Mouse (Mus musculus): ENCODE data around the gene Brca1.
"Not testable (repeated sequence)": the region's sequence is repeated elsewhere in the genome, so short reads cannot be mapped to it uniquely, and the experiment has no call there.

Gene Brca1

GRCm38 (mm10) chr11:101449596-101449995 is 102.2 kb downstream of the Brca1 start:
- not testable (repeated sequence) for DNase-seq (ENCODE audit: low spot score in 2 of 2)

- DNase-seq (ENCODE audit: low spot score in 2 of 2): no peak
Observed at GRCm38 (mm10) chr11:101448899-101449298, 102.9 kb downstream of the Brca1 start.

- no peak for DNase-seq (ENCODE audit: low spot score in 2 of 2)
Observed at GRCm38 (mm10) chr11:101448274-101448746, 103.4 kb downstream of the Brca1 start, which contains the start of gene Ifi35. TSS of gene Ifi35 (plus strand) at chr11:101448407.

- DNase-seq (ENCODE audit: low spot score in 2 of 2): no peak
Observed at GRCm38 (mm10) chr11:101447786-101448185, 104.0 kb downstream of the Brca1 start.

- DNase-seq (ENCODE audit: low spot score in 2 of 2): not testable (repeated sequence)
Observed at GRCm38 (mm10) chr11:101446860-101447259, 104.9 kb downstream of the Brca1 start.

- no peak for DNase-seq (ENCODE audit: low spot score in 2 of 2)
Observed at GRCm38 (mm10) chr11:101446319-101446718, 105.4 kb downstream of the Brca1 start.

GRCm38 (mm10) chr11:101442760-101443159 is 109.0 kb downstream of the Brca1 start:
- no peak for DNase-seq (ENCODE audit: low spot score in 2 of 2)

- peak; percentile 96 to 98 for DNase-seq (ENCODE audit: low spot score in 2 of 2)
Observed at GRCm38 (mm10) chr11:101442127-101442693, 109.5 kb downstream of the Brca1 start, which contains the start of gene Rpl27. TSS of gene Rpl27 (plus strand) at chr11:101442298.

GRCm38 (mm10) chr11:101441450-101442126 is 110.2 kb downstream of the Brca1 start:
- not testable (repeated sequence) for DNase-seq (ENCODE audit: low spot score in 2 of 2)

Measured in left cerebral cortex, adult 9 months (tissue).